Mouse (Mus musculus) lung, adult 2 months (tissue): ENCODE results near the gene Hoxc8. TPM values are rescaled to one million over a fixed set of nuclear protein-coding genes. Genes with fewer than 3 reads are reported as not detected.

Source experiments
- DNase-seq: peaks from one replicate; pipeline ENCODE4 v3.0.0; 2022
- H3K4me1 ChIP-seq: fragments of 200-500 bp; 2 replicates; pipeline ENCODE4 v1.6.1; 2011; ENCODE audit warnings: low read length; ENCODE audit not compliant: control insufficient read depth, insufficient read depth
- H3K4me3 ChIP-seq: fragments of 200-500 bp; replicated peaks from 2 replicates; pipeline ENCODE3; 2011; ENCODE audit warnings: low read depth, mild to moderate bottlenecking, control low read depth, low read length; ENCODE audit errors: extremely low read depth
- CTCF ChIP-seq: fragments of 200-500 bp; IDR thresholded peaks from 2 replicates; pipeline ENCODE4 v1.5.1; 2011; ENCODE audit warnings: mild to moderate bottlenecking, low read length, control low read depth; ENCODE audit not compliant: insufficient read depth
- POLR2A ChIP-seq: fragments of 200-500 bp; IDR thresholded peaks from 2 replicates; pipeline ENCODE4 v1.6.1; 2011; ENCODE audit warnings: low read depth, mild to moderate bottlenecking, control low read depth, low read length, borderline replicate concordance; ENCODE audit errors: extremely low read depth
- WGBS: fragments of 180-500 bp; shearing (Covaris S2); methylation state at CpG from one replicate; pipeline ENCODE4 v1.1.7; 2018; 5-methylcytosine and 5-hydroxymethylcytosine counted together
- polyA plus RNA-seq: library from polyadenylated mRNA; depleted of rRNA; stranded (reverse); fragments of >200 nt; gene quantifications from 2 replicates; pipeline ENCODE4 v1.2.3, GENCODE M21; 2012; rRNA removed

Gene Hoxc8
- polyA plus RNA-seq, result not detected in 2 replicates

DNA sequence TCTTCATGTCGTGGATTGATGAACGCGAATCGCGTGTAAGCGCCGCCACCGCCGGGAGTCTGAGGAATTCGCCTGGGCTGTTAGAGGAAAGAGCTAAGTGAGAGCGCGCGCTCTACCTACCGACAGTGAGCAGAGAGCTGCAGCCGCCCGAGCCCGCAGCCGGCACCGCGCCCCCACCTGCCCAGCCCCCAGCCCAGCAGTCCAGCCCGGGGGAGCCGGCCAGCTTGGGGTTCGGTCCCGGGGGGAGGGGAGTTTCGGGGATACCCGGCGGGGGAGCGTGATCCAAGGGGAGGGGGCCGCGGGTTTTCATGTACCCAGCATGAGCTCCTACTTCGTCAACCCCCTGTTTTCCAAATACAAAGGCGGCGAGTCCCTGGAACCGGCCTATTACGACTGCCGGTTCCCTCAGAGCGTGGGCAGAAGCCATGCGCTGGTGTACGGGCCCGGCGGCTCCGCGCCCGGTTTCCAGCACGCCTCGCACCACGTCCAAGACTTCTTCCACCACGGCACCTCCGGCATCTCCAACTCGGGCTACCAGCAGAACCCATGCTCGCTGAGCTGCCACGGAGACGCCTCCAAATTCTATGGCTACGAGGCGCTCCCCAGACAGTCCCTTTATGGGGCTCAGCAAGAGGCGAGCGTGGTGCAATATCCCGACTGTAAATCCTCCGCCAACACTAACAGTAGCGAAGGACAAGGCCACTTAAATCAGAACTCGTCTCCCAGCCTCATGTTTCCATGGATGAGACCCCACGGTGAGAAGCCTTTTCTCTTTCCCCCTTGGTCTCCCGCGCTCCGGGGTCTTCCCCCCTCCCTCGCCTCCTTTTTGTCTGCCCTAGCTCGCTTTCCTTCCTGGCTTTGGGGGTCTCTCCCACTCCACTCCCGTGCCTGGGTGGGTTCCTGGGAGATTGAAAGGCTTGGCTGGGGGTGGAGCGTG, at the start of gene Hoxc8:
TSS of gene Hoxc8 (plus strand) at position 147 of the 937 bp plus-strand sequence.
- DNase-seq, result no peak
- 3% methylated on average over 69 of the region's 69 CpGs for WGBS
- no peaks in the 10 kb centered on the region for H3K4me1 ChIP-seq
- no peak within 1 kb of the TSS for H3K4me3 ChIP-seq
- no peak for TF ChIP-seq POLR2A
- no peak for TF ChIP-seq CTCF

DNA sequence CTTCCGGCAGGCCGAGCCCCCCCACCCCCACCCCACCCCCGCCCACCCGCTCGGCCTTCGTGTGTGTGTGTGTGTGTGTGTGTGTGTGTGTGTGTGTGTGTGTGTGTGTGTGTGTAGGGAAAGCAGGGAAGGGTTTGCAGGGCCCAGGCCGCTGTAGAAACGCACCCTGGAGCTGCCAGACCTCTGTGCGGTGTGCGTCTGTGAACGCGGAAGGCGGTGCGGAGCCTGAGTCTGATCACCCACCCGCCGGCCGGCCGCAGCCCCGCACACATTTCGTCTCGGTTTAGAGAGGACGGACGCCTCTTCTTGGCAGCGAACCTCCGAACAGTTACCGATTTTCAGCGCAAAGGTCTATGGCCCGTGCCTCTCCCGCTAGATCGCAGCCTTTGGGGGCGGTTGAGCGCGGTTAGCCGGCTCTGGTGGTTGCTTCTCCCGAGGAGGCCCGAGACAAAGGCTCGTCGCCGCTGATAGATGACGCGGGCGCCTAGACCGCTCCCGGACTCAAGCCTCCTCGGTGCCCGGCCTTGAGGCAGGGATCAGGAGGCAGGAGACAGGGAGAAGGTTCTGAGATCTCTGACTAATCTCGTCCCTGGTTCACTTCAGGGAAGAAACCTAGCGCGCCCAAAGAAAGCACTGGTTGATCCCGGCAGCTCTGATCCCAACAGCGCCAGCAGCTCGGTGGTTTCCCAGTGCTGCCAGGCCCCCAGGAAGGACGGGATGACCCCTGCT, 47.5 kb upstream of the Hoxc8 start:
- 1% methylated on average over 53 of the region's 53 CpGs for WGBS
- no peak for TF ChIP-seq POLR2A
- no peak for TF ChIP-seq CTCF
- DNase-seq, result no peak
- no peak overlapping the region for H3K4me3 ChIP-seq
- no peaks in the 10 kb centered on the region for H3K4me1 ChIP-seq

DNA sequence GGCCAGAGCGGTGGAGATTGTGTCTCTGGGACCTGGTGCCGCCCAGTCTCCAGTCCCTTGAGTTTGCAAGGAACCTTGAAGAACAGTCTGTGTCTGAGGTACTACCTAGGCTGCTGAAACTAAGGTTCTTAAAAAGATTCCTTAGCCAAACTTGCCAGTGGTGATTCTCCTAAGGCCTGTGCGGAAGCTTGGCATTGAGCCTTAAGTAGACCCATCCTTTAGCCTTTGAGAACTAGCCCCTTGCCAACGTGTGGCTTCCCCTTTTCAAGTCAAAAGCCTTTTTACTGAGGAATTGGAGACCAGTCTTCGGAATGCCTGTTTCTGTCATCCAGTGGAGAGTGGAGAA, 47.0 kb upstream of the Hoxc8 start:
- WGBS, result 7% methylated on average over 5 of the region's 5 CpGs
- no peak overlapping the region for H3K4me3 ChIP-seq
- H3K4me1 ChIP-seq, result no peaks in the 10 kb centered on the region
- no peak for TF ChIP-seq POLR2A
- TF ChIP-seq CTCF, result no peak
- no peak for DNase-seq

DNA sequence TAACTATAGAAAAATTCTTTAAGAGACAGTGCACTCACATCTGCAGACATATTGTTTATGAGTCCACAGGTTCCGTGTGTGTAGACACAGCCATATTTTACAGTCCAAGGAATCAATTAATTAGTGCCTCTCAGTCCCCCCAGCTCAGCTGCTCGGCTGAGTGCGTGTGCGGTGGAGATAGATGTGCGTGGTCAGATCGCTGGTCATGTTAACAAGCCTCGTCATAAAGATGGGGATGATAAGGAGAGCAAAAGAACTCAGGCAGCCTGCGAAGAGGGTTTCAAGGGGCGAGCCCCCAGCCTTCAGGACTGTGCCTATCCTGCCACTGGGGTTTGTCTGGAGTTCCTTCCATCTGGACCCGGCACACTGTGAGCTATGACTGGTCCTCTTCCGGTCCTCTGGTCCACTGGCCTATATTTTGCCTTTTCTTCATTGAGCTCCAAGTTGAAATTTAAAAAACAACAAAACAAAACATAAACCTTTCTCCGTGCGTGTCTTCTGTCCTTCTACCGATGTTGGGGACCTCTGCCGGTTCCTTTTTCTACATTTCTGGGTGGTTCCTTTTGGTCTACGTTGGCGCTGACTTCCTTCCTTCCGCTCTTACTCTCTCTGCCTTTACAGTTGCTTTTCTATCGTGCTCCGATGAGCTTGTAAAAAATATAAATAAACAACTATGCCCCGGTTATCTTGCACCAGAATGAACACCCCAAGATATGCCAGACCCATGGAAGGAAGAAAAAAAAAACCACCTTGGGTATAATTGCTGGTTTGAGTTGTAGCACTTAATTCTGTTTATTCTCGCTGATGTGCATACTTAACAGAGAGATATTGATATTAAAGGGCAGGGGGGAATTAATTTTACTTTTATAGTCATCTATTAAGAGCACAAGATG, 45.0 kb upstream of the Hoxc8 start:
- TF ChIP-seq CTCF, result no peak
- no peak for TF ChIP-seq POLR2A
- Histone ChIP-seq H3K4me3 (no peak overlapping the region), H3K4me1 (no peaks in the 10 kb centered on the region)
- DNase-seq, result no peak
- 15% methylated on average over 22 of the region's 22 CpGs for WGBS

DNA sequence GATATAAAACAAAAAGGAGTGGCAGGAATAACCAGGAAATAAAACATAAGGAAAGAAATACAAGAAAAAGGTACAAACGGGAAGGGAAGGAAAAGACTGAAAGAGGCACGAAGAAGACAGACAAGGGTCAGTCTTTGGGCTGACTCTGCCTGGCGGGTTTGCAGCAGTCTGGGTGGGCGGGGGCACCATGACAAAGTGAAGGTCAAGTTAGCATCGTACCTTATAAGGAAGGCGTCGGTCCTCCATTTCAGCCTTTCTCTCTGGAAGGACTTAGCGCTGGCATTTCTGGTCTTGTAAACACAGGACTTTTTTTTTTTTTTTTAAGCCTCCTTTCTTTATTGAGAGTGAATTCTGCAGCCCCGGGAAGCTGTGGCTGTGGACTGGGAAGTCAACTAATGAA, 43.1 kb upstream of the Hoxc8 start:
- H3K4me1 ChIP-seq, result no peaks in the 10 kb centered on the region
- WGBS, result 9% methylated on average over 9 of the region's 9 CpGs
- TF ChIP-seq POLR2A, result no peak
- no peak for TF ChIP-seq CTCF
- no peak for DNase-seq
- no peak overlapping the region for H3K4me3 ChIP-seq

DNA sequence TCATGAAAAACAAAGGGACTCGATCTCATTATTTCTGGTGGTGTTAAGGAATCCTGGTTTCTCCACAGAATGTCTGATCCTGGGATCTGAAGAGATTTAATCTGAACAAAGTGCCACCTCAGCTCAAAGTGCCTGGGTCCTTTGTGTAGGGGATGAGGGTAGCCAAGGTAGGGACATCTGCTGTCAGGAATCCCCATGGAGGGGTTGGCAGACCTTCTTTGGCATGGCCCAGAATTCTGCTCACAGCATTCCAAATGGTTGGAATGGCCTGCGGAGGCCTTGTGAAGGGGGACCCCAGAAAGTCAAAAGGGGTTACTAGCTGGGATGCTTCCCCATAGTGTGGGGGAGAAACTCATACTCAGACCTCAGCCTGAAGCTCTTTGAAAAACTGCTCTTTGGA, 41.6 kb upstream of the Hoxc8 start:
- Histone ChIP-seq H3K4me1 (no peaks in the 10 kb centered on the region), H3K4me3 (no peak overlapping the region)
- TF ChIP-seq POLR2A, result no peak
- no peak for TF ChIP-seq CTCF
- DNase-seq, result no peak
- 17% methylated on average over 2 of the region's 2 CpGs for WGBS

DNA sequence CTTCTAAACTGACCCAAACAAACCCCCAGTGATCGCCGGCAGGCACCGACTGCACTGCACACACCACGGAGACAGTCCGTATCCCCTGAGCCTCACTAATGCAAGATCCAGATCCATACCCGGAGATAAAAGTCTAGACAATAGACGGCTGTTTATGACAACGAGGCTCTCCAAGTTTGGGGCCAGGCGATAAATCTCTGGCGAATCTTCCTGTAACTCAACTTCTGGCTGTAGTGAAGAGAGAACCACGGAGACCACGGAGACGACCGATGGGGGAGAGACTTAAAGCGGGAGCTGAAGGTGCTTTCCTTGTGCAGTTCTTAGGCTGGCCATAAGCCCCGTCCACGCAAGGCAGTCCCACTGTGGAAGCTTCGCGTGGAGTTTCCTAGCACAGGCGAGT, 40.7 kb upstream of the Hoxc8 start:
- no peak for DNase-seq
- no peak for TF ChIP-seq POLR2A
- H3K4me1 ChIP-seq, result no peaks in the 10 kb centered on the region
- H3K4me3 ChIP-seq, result no peak overlapping the region
- 3% methylated on average over 20 of the region's 20 CpGs for WGBS

DNA sequence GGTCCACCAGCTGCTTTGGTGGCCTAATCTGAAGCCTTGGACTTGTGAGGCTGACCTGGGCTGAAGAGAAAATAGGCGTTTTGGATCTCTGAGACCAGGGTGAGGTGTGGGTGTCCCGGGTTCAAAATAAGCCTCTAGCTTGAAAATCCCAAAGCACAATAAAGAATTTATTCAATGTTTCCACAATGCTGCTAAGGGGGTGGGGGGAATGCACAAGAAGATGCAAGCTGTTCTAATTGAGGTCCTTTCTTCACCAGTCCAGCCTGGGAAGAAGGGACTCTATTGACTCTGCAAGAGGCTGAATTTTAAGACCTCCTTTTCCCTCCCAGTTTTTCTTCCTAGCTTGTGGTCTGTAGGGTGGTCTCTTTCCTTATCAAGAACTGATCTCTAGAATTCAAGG, 39.5 kb upstream of the Hoxc8 start:
- WGBS, result 10% methylated on average over 2 of the region's 2 CpGs
- no peak for DNase-seq
- TF ChIP-seq POLR2A (no peak), CTCF (no peak)
- no peaks in the 10 kb centered on the region; the same call in 1 of the 2 replicates for H3K4me1 ChIP-seq
- no peak overlapping the region for H3K4me3 ChIP-seq

DNA sequence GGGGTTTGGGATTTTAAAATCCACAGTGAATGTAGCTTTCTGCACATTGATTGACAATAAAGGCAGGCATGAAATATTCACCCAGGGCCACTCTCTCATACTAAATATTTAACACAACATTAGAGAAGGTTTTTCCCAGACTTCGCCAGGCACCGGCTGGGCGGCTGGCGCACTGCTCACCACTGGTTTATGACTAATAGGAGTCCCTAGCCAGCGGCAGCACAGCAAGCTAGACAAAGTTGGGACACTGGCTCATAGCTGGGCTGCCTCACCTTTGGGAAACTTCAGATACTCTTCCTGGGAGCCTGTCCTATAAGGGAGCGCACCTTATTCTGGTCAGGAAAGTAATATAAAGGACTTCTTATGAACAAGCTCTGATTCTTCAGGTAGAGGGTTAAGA, 36.8 kb upstream of the Hoxc8 start:
- 8% methylated on average over 6 of the region's 6 CpGs for WGBS

More for the DNA sequence above, 36.8 kb upstream of the Hoxc8 start:
- Histone ChIP-seq H3K4me1 (no peaks in the 10 kb centered on the region; the same call in 1 of the 2 replicates), H3K4me3 (no peak overlapping the region)
- DNase-seq, result no peak
- TF ChIP-seq POLR2A (no peak), CTCF (no peak)
